Mouse (Mus musculus) CH12.LX (cell line): ENCODE data around the gene Fam171a2. TPM values are rescaled to one million over a fixed set of nuclear protein-coding genes. Genes with fewer than 3 reads are reported as not detected.

Experiments
- DNase-seq: peaks from one replicate; pipeline ENCODE4 v3.0.0-alpha.2; 2013; ENCODE audit errors: extremely low read depth
- H3K27ac ChIP-seq: 2 replicates; pipeline ENCODE4 v1.5.1; 2012; ENCODE audit warnings: low read depth, mild to moderate bottlenecking, control low read depth, moderate library complexity; ENCODE audit not compliant: insufficient read depth
- H3K27me3 ChIP-seq: replicated peaks from 2 replicates; pipeline ENCODE3; 2012; ENCODE audit warnings: inconsistent platforms
- H3K36me3 ChIP-seq, 2 experiments: replicated peaks in 1 of 2; 2 replicates each; pipeline versions ENCODE3 to v1.6.1; 2012; ENCODE audit warnings: inconsistent platforms in 1 of 2, low read length in 1 of 2, mild to moderate bottlenecking in 1 of 2, mixed read lengths in 1 of 2, moderate library complexity in 1 of 2; ENCODE audit not compliant: control insufficient read depth in 1 of 2, insufficient read depth in 1 of 2
- H3K4me1 ChIP-seq, 2 experiments: 2 replicates each; pipeline ENCODE4 v1.6.1; 2012; ENCODE audit warnings: inconsistent platforms in 1 of 2, moderate library complexity in 1 of 2; ENCODE audit not compliant: insufficient read depth in 2 of 2, control insufficient read depth in 1 of 2
- H3K4me2 ChIP-seq: 2 replicates; pipeline ENCODE4 v1.6.1; 2012; ENCODE audit warnings: low read depth, mild to moderate bottlenecking, control low read depth; ENCODE audit not compliant: poor library complexity, insufficient read depth, severe bottlenecking
- H3K4me3 ChIP-seq, 3 experiments: fragments of 150-350 bp in 1 of 3; sonication (generic) in 1 of 3; replicated peaks in 1 of 3; 2 replicates each; pipeline versions ENCODE3 to v1.5.1; 2011 to 2012; ENCODE audit warnings: low read depth in 2 of 3, low read length in 2 of 3, mild to moderate bottlenecking in 2 of 3, moderate library complexity in 2 of 3, control low read depth in 1 of 3, improper control_type of control experiment in 1 of 3, inconsistent platforms in 1 of 3, mixed read lengths in 1 of 3; ENCODE audit not compliant: poor library complexity in 1 of 3
- H3K79me2 ChIP-seq: replicated peaks from 2 replicates; pipeline ENCODE4 v1.6.1; 2012; ENCODE audit warnings: mild to moderate bottlenecking, moderate library complexity; ENCODE audit not compliant: control insufficient read depth, poor library complexity, insufficient read depth, severe bottlenecking; ENCODE audit errors: extremely low read depth
- H3K9ac ChIP-seq: 2 replicates; pipeline ENCODE4 v1.6.1; 2012; ENCODE audit warnings: low read depth, mild to moderate bottlenecking, control low read depth, moderate library complexity; ENCODE audit not compliant: insufficient read depth
- H3K9me3 ChIP-seq: replicated peaks from 2 replicates; pipeline ENCODE3; 2012; ENCODE audit warnings: low read length, inconsistent platforms, mixed read lengths
- CHD2 ChIP-seq: IDR thresholded peaks from 2 replicates; pipeline ENCODE4 v1.6.1; 2011; ENCODE audit warnings: low read length, improper control_type of control experiment
- E2F4 ChIP-seq: IDR thresholded peaks from 2 replicates; pipeline ENCODE4 v1.6.1; 2011; ENCODE audit warnings: low read depth, low read length, improper control_type of control experiment; ENCODE audit not compliant: insufficient replicate concordance
- HCFC1 ChIP-seq: IDR thresholded peaks from 2 replicates; pipeline ENCODE4 v1.6.1; 2012; ENCODE audit warnings: low read depth, mild to moderate bottlenecking, inconsistent platforms, low read length, improper control_type of control experiment
- IRF4 ChIP-seq: IDR thresholded peaks from 2 replicates; pipeline ENCODE4 v1.6.1; 2014; ENCODE audit warnings: low read depth, mild to moderate bottlenecking, inconsistent platforms, low read length, improper control_type of control experiment
- KAT2A ChIP-seq: IDR thresholded peaks from 2 replicates; pipeline ENCODE4 v1.6.1; 2012; ENCODE audit warnings: low read length, improper control_type of control experiment, inconsistent platforms; ENCODE audit not compliant: insufficient replicate concordance
- MAFK ChIP-seq: IDR thresholded peaks from 2 replicates; pipeline ENCODE4 v1.6.1; 2011; ENCODE audit warnings: low read length, improper control_type of control experiment; ENCODE audit not compliant: insufficient replicate concordance
- MAX ChIP-seq: IDR thresholded peaks from 2 replicates; pipeline ENCODE4 v1.6.1; 2011; ENCODE audit warnings: low read length, improper control_type of control experiment
- MEF2A ChIP-seq: IDR thresholded peaks from 2 replicates; pipeline ENCODE4 v1.6.1; 2014; ENCODE audit warnings: low read depth, mild to moderate bottlenecking, inconsistent platforms, low read length, improper control_type of control experiment, borderline replicate concordance
- NELFE ChIP-seq: IDR thresholded peaks from 2 replicates; pipeline ENCODE4 v1.6.1; 2011; ENCODE audit warnings: low read depth, low read length, improper control_type of control experiment
- NRF1 ChIP-seq: IDR thresholded peaks from 2 replicates; pipeline ENCODE4 v1.6.1; 2014; ENCODE audit warnings: low read depth, mild to moderate bottlenecking, inconsistent platforms, low read length, improper control_type of control experiment, moderate library complexity
- POLR2A ChIP-seq: IDR thresholded peaks from 2 replicates; pipeline ENCODE4 v1.6.1; 2011; ENCODE audit warnings: low read depth, mild to moderate bottlenecking, improper control_type of control experiment, low read length
- RCOR1 ChIP-seq: conservative IDR thresholded peaks from 2 replicates; pipeline ENCODE4 v1.6.1; 2012; ENCODE audit warnings: low read depth, mild to moderate bottlenecking, inconsistent platforms, low read length, improper control_type of control experiment
- SIN3A ChIP-seq: IDR thresholded peaks from 2 replicates; pipeline ENCODE4 v1.6.1; 2012; ENCODE audit warnings: low read length, improper control_type of control experiment, inconsistent platforms
- SMC3 ChIP-seq: IDR thresholded peaks from 2 replicates; pipeline ENCODE4 v1.6.1; 2011; ENCODE audit warnings: low read depth, low read length, improper control_type of control experiment
- TBP ChIP-seq: conservative IDR thresholded peaks from 2 replicates; pipeline ENCODE4 v1.6.1; 2011; ENCODE audit warnings: low read depth, low read length, improper control_type of control experiment
- TCF12 ChIP-seq: IDR thresholded peaks from 2 replicates; pipeline ENCODE4 v1.6.1; 2014; ENCODE audit warnings: low read depth, mild to moderate bottlenecking, inconsistent platforms, low read length, improper control_type of control experiment
- UBTF ChIP-seq: IDR thresholded peaks from 2 replicates; pipeline ENCODE4 v1.6.1; 2012; ENCODE audit warnings: low read depth, mild to moderate bottlenecking, inconsistent platforms, low read length, improper control_type of control experiment, moderate library complexity
- USF1 ChIP-seq: IDR thresholded peaks from 2 replicates; pipeline ENCODE4 v1.6.1; 2014; ENCODE audit warnings: low read depth, mild to moderate bottlenecking, inconsistent platforms, low read length, improper control_type of control experiment
- ZNF384 ChIP-seq: IDR thresholded peaks from 2 replicates; pipeline ENCODE4 v1.6.1; 2012; ENCODE audit warnings: low read depth, low read length, improper control_type of control experiment, inconsistent platforms
- dilution Hi-C: fragments of 300-500 bp; cut with MboI; formaldehyde crosslinking; loops from 2 replicates; pipeline ENCODE4 v1.14.3; 2020; ENCODE audit warnings: low sequenced_read_pairs; ENCODE audit not compliant: extremely low pct_unique_long_range_greater_than_20kb, extremely low pct_ligation_motif_present
- in situ Hi-C: fragments of 300-500 bp; cut with MboI; formaldehyde crosslinking; loops from 3 replicates; pipeline ENCODE4 v1.14.3; 2019; ENCODE audit warnings: low sequenced_read_pairs, low pct_ligation_motif_present, low pct_unique_long_range_greater_than_20kb, mixed read lengths
- polyA plus RNA-seq: library from polyadenylated mRNA; unstranded; fragments of >175 nt; gene quantifications from 2 replicates; pipeline ENCODE4 v1.2.1, GENCODE M21; 2012; ENCODE audit warnings: low read depth; ENCODE audit not compliant: insufficient read length
- total RNA-seq, 2 experiments: library from RNA; depleted of rRNA; stranded (reverse); fragments of 300-350 nt in 1 of 2; fragments of >200 nt in 1 of 2; gene quantifications; 2 replicates each; pipeline ENCODE4 v1.2.3; 2012 to 2014

The Fam171a2 gene
- total and polyA plus RNA-seq, 3 experiments = not detected

GRCm38 (mm10) chr11:102421559-102421958 lies 25.9 kb downstream of the Fam171a2 start:
- Histone ChIP-seq H3K27me3 (no peaks in the 10 kb centered on the region), H3K79me2 (no peaks in the 10 kb centered on the region), H3K4me2 (no peak overlapping the region), H3K9me3 (peaks cover 13% of the 10 kb centered on the region), H3K9ac (no peak overlapping the region), H3K4me3 (no peak overlapping the region), H3K27ac (no peak overlapping the region), H3K36me3 (peaks cover 0 to 4% of the 10 kb centered on the region in 2 experiments), H3K4me1 (peaks cover 0 to 10% of the 10 kb centered on the region in 2 experiments; a peak in 1 of 4 replicates)
- dilution Hi-C loops (loop anchor here (25.0 kb wide), 1 partner anchor 109 kb away; the partner anchor contains the start of gene Ubtf), in situ Hi-C loops (no loop called here)
- no peak for DNase-seq
- TF ChIP-seq KAT2A (no peak), NELFE (no peak), MAFK (no peak), NRF1 (no peak), USF1 (no peak), UBTF (no peak), TBP (no peak), ZNF384 (no peak), SMC3 (no peak), TCF12 (no peak)

- peaks cover 0 to 4% of the 10 kb centered on the region in 2 experiments; a peak in 2 of 4 replicates for H3K4me1 ChIP-seq
- dilution Hi-C loops = loop anchor here (25.0 kb wide), 1 partner anchor 107 kb away; the partner anchor contains the start of gene Ubtf
- H3K79me2 ChIP-seq = no peaks in the 10 kb centered on the region
- no peaks in the 10 kb centered on the region for H3K36me3 ChIP-seq
- TF ChIP-seq MEF2A = no peak
- no peak for TF ChIP-seq KAT2A
- no peak for TF ChIP-seq POLR2A
- TF ChIP-seq ZNF384 = no peak
- no peak for TF ChIP-seq CHD2
- no peak for TF ChIP-seq RCOR1
- TF ChIP-seq MAX = no peak
- no peak for TF ChIP-seq HCFC1
- no peak for TF ChIP-seq E2F4
- no peak for TF ChIP-seq SIN3A
- no peak for TF ChIP-seq IRF4
- no peak overlapping the region for H3K9ac ChIP-seq
- no peak overlapping the region for H3K4me2 ChIP-seq
- H3K4me3 ChIP-seq = no peak overlapping the region
- H3K27me3 ChIP-seq = no peaks in the 10 kb centered on the region
- in situ Hi-C loops = no loop called here
- peaks cover 13% of the 10 kb centered on the region for H3K9me3 ChIP-seq
- DNase-seq = no peak
- no peak overlapping the region for H3K27ac ChIP-seq
Observed at GRCm38 (mm10) chr11:102418887-102419286, 28.6 kb downstream of the Fam171a2 start.
